16 mouse cellular contexts compared by ENCODE assay signal in the genomic region with DNA sequence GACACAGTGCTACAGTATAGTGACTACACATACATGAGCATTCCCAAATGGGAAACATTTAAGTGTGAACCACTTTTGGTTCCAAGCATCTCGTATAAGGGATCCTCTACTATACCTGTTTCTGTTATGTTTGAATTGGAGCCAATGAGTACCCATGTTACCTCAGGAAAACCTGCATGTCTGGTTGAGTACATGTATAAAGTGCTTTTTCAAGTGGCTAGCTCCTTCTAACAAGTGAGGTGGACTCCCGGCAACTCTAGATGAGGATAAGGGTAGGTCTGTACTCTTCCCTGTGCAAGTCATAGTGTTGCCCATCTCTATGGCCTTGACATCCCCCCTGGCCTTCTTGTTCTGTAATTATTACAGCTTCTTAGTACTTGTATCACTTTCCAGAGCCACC.
"Had no signal": no experiment of that assay in that cellular context is flagged by ENCODE, and none has a peak within 500 bp of the region (broad histone marks: within the 10 kb centered on the region; RNA-seq: fewer than 3 reads in every experiment).

No protein-coding gene starts in this region.

- H3K4me3 ChIP-seq: kidney, embryonic 15.5 days; left cerebral cortex, adult 2 months; liver, embryonic 13.5 days; midbrain, embryonic 12.5 days; midbrain, embryonic 15.5 days; neural tube, embryonic 12.5 days; neural tube, embryonic 15.5 days; stomach, embryonic 15.5 days had no signal

- H3K4me2 ChIP-seq: kidney, embryonic 15.5 days; liver, embryonic 13.5 days; midbrain, embryonic 12.5 days; midbrain, embryonic 15.5 days; neural tube, embryonic 12.5 days; neural tube, embryonic 15.5 days; stomach, embryonic 15.5 days had no signal

- H3K9me3 ChIP-seq: kidney, embryonic 15.5 days; liver, embryonic 13.5 days; midbrain, embryonic 12.5 days; midbrain, embryonic 15.5 days; neural tube, embryonic 12.5 days; neural tube, embryonic 15.5 days; stomach, embryonic 15.5 days had no signal

- H3K27ac ChIP-seq: kidney, embryonic 15.5 days; left cerebral cortex, adult 2 months; liver, embryonic 13.5 days; midbrain, embryonic 12.5 days; midbrain, embryonic 15.5 days; neural tube, embryonic 12.5 days; neural tube, embryonic 15.5 days; stomach, embryonic 15.5 days had no signal

- H3K9ac ChIP-seq: kidney, embryonic 15.5 days; liver, embryonic 13.5 days; midbrain, embryonic 12.5 days; midbrain, embryonic 15.5 days; neural tube, embryonic 12.5 days; neural tube, embryonic 15.5 days; stomach, embryonic 15.5 days had no signal

- H3K36me3 ChIP-seq: kidney, embryonic 15.5 days; liver, embryonic 13.5 days; midbrain, embryonic 12.5 days; midbrain, embryonic 15.5 days; neural tube, embryonic 12.5 days; neural tube, embryonic 15.5 days; stomach, embryonic 15.5 days had no signal

- H3K4me1 ChIP-seq: kidney, embryonic 15.5 days; liver, embryonic 13.5 days; neural tube, embryonic 12.5 days; stomach, embryonic 15.5 days had no signal

- ATAC-seq: midbrain, embryonic 15.5 days had no signal

- H3K27me3 ChIP-seq: kidney, embryonic 15.5 days; liver, embryonic 13.5 days; midbrain, embryonic 12.5 days; midbrain, embryonic 15.5 days; neural tube, embryonic 12.5 days; neural tube, embryonic 15.5 days; stomach, embryonic 15.5 days had no signal

- DNase-seq: kidney, adult 11 months; kidney, adult 8-10 months; kidney, postnatal 10 days; kidney, postnatal 36 days; layer of hippocampus, postnatal 36 days; liver, embryonic 13.5 days; right cerebral cortex, adult 18-20 months; right cerebral cortex, postnatal 25 days; spleen, adult 18-20 months had no signal
